24 mouse cellular contexts compared by ENCODE assay signal in genomic region chr17:75478836-75479235, GRCm38 (mm10). TPM values are rescaled to one million over a fixed set of nuclear protein-coding genes. Genes with fewer than 3 reads are reported as not detected.
DNase-seq lines count a peak whose midpoint lies in the region; ATAC-seq and TF ChIP-seq lines count a peak whose summit lies in the region.
"Had no signal": no experiment of that assay in that cellular context is flagged by ENCODE, and none has a peak within 500 bp of the region (broad histone marks: within the 10 kb centered on the region; RNA-seq: fewer than 3 reads in every experiment).

No protein-coding gene starts in this region.

- TF ChIP-seq CTCF in spleen, adult 2 months (IDR thresholded peaks at IDR 0.05; ENCODE audit: extremely low read depth, insufficient read depth, insufficient read length, insufficient replicate concordance) = no peak
- TF ChIP-seq CTCF in bone marrow macrophage, adult 2 months (IDR thresholded peaks at IDR 0.05; ENCODE audit: low read depth, low read length) = no peak

- WGBS in spleen, adult 2 months = 7% methylated on average over 1 of the region's 1 CpGs
- 75% methylated on average over 1 of the region's 1 CpGs for WGBS in forebrain, embryonic 14.5 days

- no peak overlapping the region for H3K9ac ChIP-seq in forebrain, embryonic 14.5 days (ENCODE audit: low read length)
- H3K9ac ChIP-seq: embryonic facial prominence, embryonic 15.5 days; forebrain, embryonic 15.5 days; heart, embryonic 13.5 days; hindbrain, embryonic 12.5 days had no signal

- peak in 1 of 2 experiments; percentile 16 for DNase-seq in spleen, adult 2 months (ENCODE audit: low read depth in 1 of 2, low spot score in 2 of 2)
- no peak for DNase-seq in spleen, postnatal 4 days (ENCODE audit: low spot score in 2 of 2)
- DNase-seq in forebrain, embryonic 14.5 days (ENCODE audit: low spot score) = no peak
- DNase-seq in kidney, postnatal 25 days = no peak
- DNase-seq: adrenal gland, adult 8-10 months; adrenal gland, postnatal 36 days; cerebellum, adult 11 months; cerebellum, adult 8-10 months; cerebellum, postnatal 25 days; heart, postnatal 36 days; kidney, adult 11 months had no signal

- peaks cover 3% of the 10 kb centered on the region; the same call in 1 of the 2 replicates for H3K36me3 ChIP-seq in spleen, adult 2 months (ENCODE audit: control insufficient read depth, insufficient read depth, low read length)
- H3K36me3 ChIP-seq in forebrain, embryonic 14.5 days (ENCODE audit: control insufficient read depth, insufficient read depth, low read length) = no peaks in the 10 kb centered on the region
- H3K36me3 ChIP-seq: embryonic facial prominence, embryonic 15.5 days; forebrain, embryonic 10.5 days; forebrain, embryonic 15.5 days; G1E; hindbrain, embryonic 12.5 days had no signal

- H3K9me3 ChIP-seq in forebrain, embryonic 14.5 days (replicated peaks; ENCODE audit: control insufficient read depth, low read length) = no peaks in the 10 kb centered on the region
- H3K9me3 ChIP-seq: embryonic facial prominence, embryonic 15.5 days; forebrain, embryonic 10.5 days; forebrain, embryonic 15.5 days; heart, embryonic 13.5 days; hindbrain, embryonic 12.5 days had no signal

- TF ChIP-seq POLR2A in spleen, adult 2 months (IDR thresholded peaks at IDR 0.05; ENCODE audit: low read depth, low read length) = no peak
- no peak for TF ChIP-seq POLR2A in bone marrow macrophage, adult 2 months (IDR thresholded peaks at IDR 0.05; ENCODE audit: borderline replicate concordance, low read depth, low read length)

- 0 out of 4 replicates have a peak, but pooled peaks have one; percentile 24 to 38 for ATAC-seq in hematopoietic stem cell, adult 5-6 weeks (replicated peaks in 1 of 2; ENCODE audit: insufficient read depth in 1 of 2, low FRiP score in 2 of 2, low TSS enrichment in 1 of 2, low read depth in 1 of 2, poor library complexity in 2 of 2, severe bottlenecking in 2 of 2)
- ATAC-seq in neutrophil, adult 5-6 weeks (ENCODE audit: extremely low read depth, insufficient number of reproducible peaks, low FRiP score, poor library complexity, severe bottlenecking) = peak; percentile 45; the same call in 1 of the 2 replicates
- no peak for ATAC-seq in forebrain, embryonic 14.5 days
- ATAC-seq in frontal cortex, adult (ENCODE audit: low TSS enrichment) = no peak
- ATAC-seq: forebrain, embryonic 15.5 days; hindbrain, embryonic 16.5 days; inflammation-experienced regulatory T-cells, adult 6 months had no signal

- H3K27me3 ChIP-seq in spleen, adult 2 months (ENCODE audit: control insufficient read depth, insufficient read depth, low read length) = no peaks in the 10 kb centered on the region
- no peaks in the 10 kb centered on the region for H3K27me3 ChIP-seq in forebrain, embryonic 14.5 days (replicated peaks; ENCODE audit: control insufficient read depth, insufficient read depth, low read length)
- H3K27me3 ChIP-seq: embryonic facial prominence, embryonic 15.5 days; forebrain, embryonic 15.5 days; heart, embryonic 13.5 days; hindbrain, embryonic 12.5 days had no signal

- H3K4me1 ChIP-seq in spleen, adult 2 months (ENCODE audit: control insufficient read depth, insufficient read depth, insufficient read length) = peaks cover 16% of the 10 kb centered on the region; the same call in 1 of the 2 replicates
- H3K4me1 ChIP-seq in bone marrow macrophage, adult 2 months (ENCODE audit: control insufficient read depth, insufficient read depth, low read length) = peaks cover 66% of the 10 kb centered on the region
- H3K4me1 ChIP-seq in forebrain, embryonic 14.5 days (ENCODE audit: control insufficient read depth, insufficient read depth, low read length) = no peaks in the 10 kb centered on the region
- H3K4me1 ChIP-seq: embryonic facial prominence, embryonic 15.5 days; forebrain, embryonic 10.5 days; forebrain, embryonic 15.5 days; hindbrain, embryonic 12.5 days had no signal

- no peak overlapping the region for H3K4me3 ChIP-seq in spleen, adult 2 months (ENCODE audit: extremely low read depth, insufficient read depth, insufficient read length)
- no peak overlapping the region for H3K4me3 ChIP-seq in bone marrow macrophage, adult 2 months (ENCODE audit: insufficient read depth, low read length)
- no peak overlapping the region for H3K4me3 ChIP-seq in forebrain, embryonic 14.5 days (ENCODE audit: low read depth, low read length)
- H3K4me3 ChIP-seq: embryonic facial prominence, embryonic 15.5 days; erythroblast, embryonic 14.5 days; forebrain, embryonic 10.5 days; forebrain, embryonic 15.5 days; heart, embryonic 13.5 days; hindbrain, embryonic 12.5 days had no signal

- H3K4me2 ChIP-seq in forebrain, embryonic 14.5 days (ENCODE audit: low read length) = no peak overlapping the region
- H3K4me2 ChIP-seq: embryonic facial prominence, embryonic 15.5 days; forebrain, embryonic 15.5 days; heart, embryonic 13.5 days; hindbrain, embryonic 12.5 days had no signal

- H3K27ac ChIP-seq in spleen, adult 2 months (ENCODE audit: insufficient read depth, low read length) = peak overlapping the region; percentile 77
- H3K27ac ChIP-seq in bone marrow macrophage, adult 2 months (ENCODE audit: insufficient read depth, low read depth, low read length) = peak overlapping the region; percentile 65
- H3K27ac ChIP-seq in forebrain, embryonic 14.5 days (ENCODE audit: low read depth, low read length) = no peak overlapping the region
- H3K27ac ChIP-seq: embryonic facial prominence, embryonic 15.5 days; forebrain, embryonic 10.5 days; forebrain, embryonic 15.5 days; heart, embryonic 13.5 days; hindbrain, embryonic 12.5 days had no signal

RNA-seq across cellular contexts. Expression of gene Rasgrp3, which starts 43.1 kb away (rescaled TPM):
- polyA plus RNA-seq in spleen, adult 2 months (2012; rRNA removed) = 9.8 TPM in 2 replicates
- 17.7 and 19.4 TPM in 2 replicates for polyA plus RNA-seq in bone marrow macrophage, adult 2 months (2012; ENCODE audit: insufficient read depth, insufficient read length, missing spikeins)
- 1.3 and 13.1 TPM in 2 replicates for total RNA-seq in hematopoietic stem cell, adult 5-6 weeks (2017)
- total RNA-seq in neutrophil, adult 5-6 weeks (2017) = 90.6 and 99.4 TPM in 2 replicates
- 5.3 and 6.3 TPM in 2 replicates for polyA plus RNA-seq in forebrain, embryonic 14.5 days (2014; fragmentation: Nextera tagmentation; extraction: Ambion mirVana)
- polyA plus RNA-seq: erythroblast, embryonic 14.5 days; G1E had no signal

Comparison
In these comparisons a context has a peak if more than half of its experiments do, and no peak if none do; other contexts are left out.
1. ATAC-seq: peak in hematopoietic stem cell, adult 5-6 weeks (2 of 2) and neutrophil, adult 5-6 weeks (single experiment); none in forebrain, embryonic 14.5 days (single experiment) and frontal cortex, adult (single experiment).